Mouse (Mus musculus): ENCODE measurements around the gene Gm42906. TPM values are rescaled to one million over a fixed set of nuclear protein-coding genes. Genes with fewer than 3 reads are reported as not detected.

Gm42906 gene
- total RNA-seq, 2 experiments from 2014 or later: not detected

GRCm38 (mm10) chr5:151056255-151056919, 371.6 kb downstream of the Gm42906 start:
- no peak for ATAC-seq (replicated peaks; ENCODE audit: low FRiP score, poor library complexity, severe bottlenecking)

DNA sequence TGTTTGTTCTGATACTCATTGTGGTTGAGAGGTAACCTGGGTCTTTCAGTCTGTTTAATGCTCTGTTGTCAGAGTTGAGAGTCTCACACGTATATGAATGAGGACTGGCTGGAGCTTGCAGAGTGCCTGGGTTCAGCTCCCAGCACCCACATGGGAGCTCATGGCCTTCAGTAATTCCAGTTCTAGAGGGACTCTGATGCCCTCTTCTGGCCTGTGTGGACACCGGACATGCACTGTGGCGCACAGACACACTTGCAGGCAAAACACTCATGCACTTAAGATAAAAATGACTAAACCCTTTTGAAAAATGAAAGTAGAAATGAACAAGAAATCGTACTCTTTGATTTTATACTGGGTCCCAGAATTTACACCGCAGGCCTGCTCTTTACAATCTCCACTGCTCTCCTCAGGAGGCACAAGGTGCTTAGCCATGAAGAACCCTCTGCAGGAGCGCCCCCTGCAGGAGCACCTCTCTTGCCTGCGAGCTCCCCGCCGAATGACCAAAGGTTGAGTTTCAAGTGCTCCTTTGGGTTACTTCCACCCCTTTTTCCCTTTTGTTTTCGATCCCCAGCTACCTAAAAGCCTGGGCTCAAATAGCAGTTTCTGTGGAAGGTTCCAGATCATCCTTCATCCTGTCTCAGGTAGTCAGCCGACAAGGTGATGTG, 372.4 kb downstream of the Gm42906 start:
- ATAC-seq (replicated peaks; ENCODE audit: low FRiP score, poor library complexity, severe bottlenecking): no peak

DNA sequence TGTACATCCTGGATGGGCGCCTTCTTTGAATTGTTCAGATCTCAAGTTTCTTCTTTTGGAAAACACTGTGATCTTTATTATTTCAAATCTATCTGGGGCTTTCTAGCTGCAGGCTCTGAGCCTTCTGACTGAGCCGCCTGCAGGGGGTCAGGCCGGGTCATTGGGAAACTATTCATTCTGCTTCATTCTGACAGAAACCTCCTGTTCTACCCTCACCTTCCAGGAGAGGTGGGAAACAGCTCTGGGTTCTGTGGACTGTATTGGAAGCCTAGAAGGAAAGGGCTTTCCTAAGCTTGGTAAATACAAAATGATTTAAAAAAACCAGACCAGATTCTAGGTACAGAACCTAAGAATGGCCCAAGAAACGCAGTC, 373.2 kb downstream of the Gm42906 start:
- no peak for ATAC-seq (replicated peaks; ENCODE audit: low FRiP score, poor library complexity, severe bottlenecking)

DNA sequence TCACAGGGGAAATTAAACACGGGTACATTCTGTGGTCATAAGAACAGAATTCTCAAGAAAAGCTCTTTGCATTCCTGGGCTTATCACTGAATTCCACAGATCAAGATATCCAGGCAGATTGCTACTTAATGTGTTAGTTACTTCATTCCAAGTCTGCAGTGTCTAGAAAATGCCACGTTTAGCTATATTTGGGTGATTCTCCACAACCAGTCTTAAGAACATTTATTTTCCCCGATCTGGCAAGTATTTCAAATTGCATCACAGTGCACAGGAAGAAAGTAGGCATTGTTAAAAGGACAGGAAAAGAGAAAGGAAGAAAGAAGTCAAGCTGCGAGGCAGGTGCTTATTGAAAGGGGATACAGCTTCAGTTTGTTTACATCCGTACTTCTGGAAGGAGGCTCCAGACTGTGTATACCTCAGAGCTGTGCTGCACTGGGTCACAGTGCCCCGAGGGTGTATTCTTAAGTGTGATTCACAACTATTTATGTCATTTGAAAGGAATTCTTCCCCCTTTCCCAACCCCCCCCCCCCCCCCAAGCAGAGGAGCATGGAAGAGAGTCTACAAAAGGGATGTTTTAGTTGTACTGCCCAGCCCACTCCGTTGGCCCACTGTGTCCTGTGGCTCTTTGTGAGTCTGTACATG, 373.7 kb downstream of the Gm42906 start:
- no peak for ATAC-seq (replicated peaks; ENCODE audit: low FRiP score, poor library complexity, severe bottlenecking)

DNA sequence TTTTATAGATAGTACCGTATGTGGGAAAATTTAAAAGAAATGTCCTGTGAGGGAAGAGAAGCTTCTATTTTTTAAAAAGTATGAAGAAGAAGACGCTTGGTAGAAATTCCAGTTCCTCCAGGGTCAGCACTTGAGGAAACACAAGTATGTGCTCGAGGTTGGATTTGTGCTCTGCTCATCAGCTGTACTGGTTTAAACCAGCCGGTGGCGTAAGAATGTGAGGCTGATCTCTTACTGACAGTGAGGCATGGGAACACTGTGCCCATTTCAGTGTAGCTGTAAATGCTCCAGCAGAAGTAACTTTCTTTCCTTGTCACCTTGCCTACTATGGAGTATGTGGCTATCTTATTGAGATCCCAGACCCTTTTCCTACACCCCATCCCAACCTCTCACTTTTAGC, 374.8 kb downstream of the Gm42906 start:
- no peak for ATAC-seq (replicated peaks; ENCODE audit: low FRiP score, poor library complexity, severe bottlenecking)

DNA sequence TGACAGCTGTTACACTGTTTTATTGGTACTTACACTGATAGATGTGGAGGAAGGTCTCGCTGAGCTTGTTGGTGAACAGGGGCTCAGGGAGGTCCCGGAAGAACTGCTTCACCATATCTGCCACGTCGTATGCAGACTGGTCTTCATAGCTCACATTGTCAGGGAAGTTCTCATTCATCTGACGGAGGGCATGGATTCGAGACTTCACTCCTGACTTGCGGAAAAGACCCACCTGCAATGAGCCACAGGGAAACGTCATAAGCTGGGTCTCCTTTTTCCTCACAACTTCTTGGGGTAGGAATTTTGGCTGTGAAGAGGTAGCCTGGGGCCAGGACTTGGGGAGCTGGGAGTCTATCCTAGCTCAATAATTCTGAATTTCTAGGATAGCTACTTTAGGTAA, 375.6 kb downstream of the Gm42906 start:
- no peak for ATAC-seq (replicated peaks; ENCODE audit: low FRiP score, poor library complexity, severe bottlenecking)

DNA sequence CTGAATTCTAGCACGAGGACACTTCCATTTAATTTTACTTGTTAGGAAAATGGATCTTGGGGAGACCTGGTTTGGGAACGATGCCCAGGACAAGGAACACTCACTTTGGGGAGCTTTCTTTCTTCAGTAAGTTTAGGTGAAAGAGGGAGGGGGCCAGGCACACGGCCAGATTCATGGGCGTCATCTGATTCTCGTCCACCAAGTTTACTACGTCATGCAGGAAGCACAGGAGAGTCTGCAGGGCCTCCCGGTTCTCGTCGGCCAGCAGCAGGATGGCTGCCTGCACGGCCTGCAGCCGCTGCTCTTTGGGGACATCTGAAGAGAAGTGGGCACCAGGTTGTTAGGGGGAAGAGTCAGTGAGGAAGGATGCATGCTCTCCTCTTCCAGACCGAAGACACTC, 380.5 kb downstream of the Gm42906 start:
- no peak for ATAC-seq (replicated peaks; ENCODE audit: low FRiP score, poor library complexity, severe bottlenecking)

- ATAC-seq (replicated peaks; ENCODE audit: low FRiP score, poor library complexity, severe bottlenecking): no peak
Measured at GRCm38 (mm10) chr5:151046917-151047316, 381.0 kb downstream of the Gm42906 start.

- no peak for ATAC-seq (replicated peaks; ENCODE audit: low FRiP score, poor library complexity, severe bottlenecking)
Measured at GRCm38 (mm10) chr5:151046131-151046530, 381.8 kb downstream of the Gm42906 start.

- no peak for ATAC-seq (replicated peaks; ENCODE audit: low FRiP score, poor library complexity, severe bottlenecking)
Measured at GRCm38 (mm10) chr5:151042911-151043310, 385.1 kb downstream of the Gm42906 start.

- no peak for ATAC-seq (replicated peaks; ENCODE audit: low FRiP score, poor library complexity, severe bottlenecking)
Measured at GRCm38 (mm10) chr5:151037871-151038270, 390.1 kb downstream of the Gm42906 start.

- no peak for ATAC-seq (replicated peaks; ENCODE audit: low FRiP score, poor library complexity, severe bottlenecking)
Measured at GRCm38 (mm10) chr5:151034715-151035512, 393.0 kb downstream of the Gm42906 start.

- ATAC-seq (replicated peaks; ENCODE audit: low FRiP score, poor library complexity, severe bottlenecking): no peak
Measured at GRCm38 (mm10) chr5:151028906-151029305, 399.1 kb downstream of the Gm42906 start.

- ATAC-seq (replicated peaks; ENCODE audit: low FRiP score, poor library complexity, severe bottlenecking): no peak
Measured at GRCm38 (mm10) chr5:151027171-151027570, 400.8 kb downstream of the Gm42906 start.

GRCm38 (mm10) chr5:151026069-151026468, 401.9 kb downstream of the Gm42906 start:
- no peak for ATAC-seq (replicated peaks; ENCODE audit: low FRiP score, poor library complexity, severe bottlenecking)

DNA sequence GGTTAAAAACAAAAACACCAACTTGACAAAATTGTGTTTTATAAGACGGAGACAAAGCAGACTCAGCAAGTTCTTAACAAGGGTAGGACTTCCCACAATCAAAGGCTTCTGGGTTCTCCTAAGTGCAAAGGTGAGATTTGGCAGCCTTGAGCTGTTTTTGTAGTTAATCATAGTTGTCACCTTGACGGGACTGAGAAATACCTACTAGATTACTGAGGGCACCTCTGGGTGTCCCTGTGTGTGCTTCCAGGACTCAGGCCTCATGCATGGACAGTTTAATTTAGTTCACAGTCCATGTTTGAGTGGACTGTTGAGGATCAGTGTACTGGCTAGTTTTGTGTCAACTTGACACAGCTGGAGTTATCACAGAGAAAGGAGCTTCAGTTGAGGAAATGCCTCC, 403.5 kb downstream of the Gm42906 start:
- no peak for ATAC-seq (replicated peaks; ENCODE audit: low FRiP score, poor library complexity, severe bottlenecking)

DNA sequence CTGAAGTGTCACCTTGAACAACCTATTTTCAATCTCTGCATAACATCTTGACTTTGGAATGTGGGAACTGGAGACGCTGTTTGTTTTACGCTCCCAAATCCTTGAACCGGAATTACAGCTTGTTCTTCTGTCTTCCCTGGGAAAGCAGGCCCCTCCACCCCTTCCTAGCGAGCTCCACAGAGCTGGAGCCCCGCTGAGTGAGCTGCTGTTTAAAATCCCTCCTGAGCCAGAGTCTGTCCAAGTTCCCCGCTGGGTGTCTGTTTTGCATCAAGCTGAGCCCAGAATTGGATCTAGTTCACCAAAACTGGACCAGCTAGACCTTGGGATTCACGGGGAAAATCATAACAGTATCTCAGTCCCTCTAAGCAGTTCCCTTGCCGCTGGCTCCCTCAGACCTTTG, 404.5 kb downstream of the Gm42906 start:
- no peak for ATAC-seq (replicated peaks; ENCODE audit: low FRiP score, poor library complexity, severe bottlenecking)

DNA sequence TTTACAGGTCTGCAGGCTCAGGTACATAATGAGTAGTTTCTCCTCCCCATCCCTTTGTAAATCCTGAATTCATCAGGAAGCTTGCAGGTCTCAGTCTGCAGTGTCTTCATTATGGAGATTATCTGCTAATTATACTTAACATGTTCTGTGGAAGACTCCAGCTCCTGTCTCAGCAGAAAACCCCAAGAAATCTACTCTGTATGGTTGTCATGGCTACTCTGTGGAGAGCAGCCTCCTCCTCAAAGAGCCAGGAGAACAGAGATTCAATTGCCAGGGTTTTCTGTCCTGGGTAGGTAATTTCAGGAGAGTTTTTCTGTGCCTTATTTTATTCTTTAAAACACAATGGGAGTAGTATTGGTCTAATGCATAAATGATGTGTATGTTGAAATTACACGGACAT, 405.0 kb downstream of the Gm42906 start:
- no peak for ATAC-seq (replicated peaks; ENCODE audit: low FRiP score, poor library complexity, severe bottlenecking)

DNA sequence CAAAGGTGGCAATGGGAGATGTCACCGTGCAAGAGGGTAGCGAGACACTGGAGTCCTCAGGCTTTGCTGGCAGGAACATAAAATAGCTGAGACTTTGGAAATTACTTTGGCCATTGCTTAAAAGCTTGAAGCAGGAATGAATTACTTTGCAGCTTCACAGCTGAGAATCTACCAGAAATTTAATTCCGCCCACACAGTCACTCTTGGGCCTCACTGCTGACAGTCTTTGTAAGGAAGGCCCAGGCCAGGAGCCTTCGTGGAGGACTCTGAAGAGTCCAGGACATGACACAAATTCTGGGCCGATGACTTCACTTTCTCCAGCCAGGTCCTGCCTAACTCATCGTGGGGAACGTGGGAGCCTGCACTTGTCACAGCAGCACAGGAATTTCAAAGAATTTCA, 405.9 kb downstream of the Gm42906 start:
- ATAC-seq (replicated peaks; ENCODE audit: low FRiP score, poor library complexity, severe bottlenecking): no peak

DNA sequence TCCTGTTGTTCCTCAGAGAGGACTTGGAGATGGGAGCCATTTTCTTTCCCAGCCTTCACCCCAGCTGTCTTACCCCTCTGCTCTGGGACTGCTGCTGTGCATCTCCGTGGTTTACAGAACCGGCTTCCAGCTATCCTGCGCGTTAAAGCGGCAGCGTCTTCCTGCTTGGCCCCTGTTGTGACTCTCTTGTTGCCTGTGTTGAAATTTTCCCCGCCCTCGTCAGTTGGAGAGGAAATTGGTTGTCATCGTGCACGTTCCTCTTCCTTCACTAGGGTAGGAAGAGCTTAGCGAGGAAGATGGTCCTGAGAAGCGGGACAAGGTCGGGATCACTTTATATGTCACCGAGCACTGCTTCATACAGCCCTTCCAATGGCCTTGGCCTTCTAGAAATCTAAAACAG, 407.1 kb downstream of the Gm42906 start:
- ATAC-seq (replicated peaks; ENCODE audit: low FRiP score, poor library complexity, severe bottlenecking): no peak

Measured in erythroblast, adult 5-6 weeks (primary cell).